Mouse (Mus musculus) forebrain, embryonic 12.5 days (tissue): ENCODE measurements around the gene Zbtb1. TPM values are rescaled to one million over a fixed set of nuclear protein-coding genes. Genes with fewer than 3 reads are reported as not detected.

Source experiments
- ATAC-seq: fragments of 200-750 bp; cut with Nextera tagmentation; 2 replicates; pipeline ENCODE4 v1.8.0; 2017; ENCODE audit warnings: moderate TSS enrichment; ENCODE audit not compliant: low FRiP score
- H3K27ac ChIP-seq: fragments of 300-500 bp; sonication (generic); 2 replicates; pipeline ENCODE4 v1.5.1; 2016; ENCODE audit warnings: mild to moderate bottlenecking
- H3K27me3 ChIP-seq: fragments of 300-500 bp; sonication (generic); 2 replicates; pipeline ENCODE4 v1.6.1; 2016; ENCODE audit warnings: mild to moderate bottlenecking
- H3K36me3 ChIP-seq: fragments of 300-500 bp; sonication (generic); replicated peaks from 2 replicates; pipeline ENCODE4 v1.6.1; 2016; ENCODE audit warnings: mild to moderate bottlenecking
- H3K4me1 ChIP-seq: fragments of 300-500 bp; sonication (generic); 2 replicates; pipeline ENCODE4 v1.6.1; 2016
- H3K4me2 ChIP-seq: fragments of 300-500 bp; sonication (generic); 2 replicates; pipeline ENCODE4 v1.6.1; 2016; ENCODE audit warnings: mild to moderate bottlenecking, moderate library complexity
- H3K4me3 ChIP-seq: fragments of 300-500 bp; sonication (generic); replicated peaks from 2 replicates; pipeline ENCODE4 v1.5.1; 2016; ENCODE audit warnings: mild to moderate bottlenecking
- H3K9ac ChIP-seq: fragments of 300-500 bp; sonication (generic); 2 replicates; pipeline ENCODE4 v1.6.1; 2016; ENCODE audit warnings: mild to moderate bottlenecking
- H3K9me3 ChIP-seq: fragments of 300-500 bp; sonication (generic); 2 replicates; pipeline ENCODE4 v1.6.1; 2016
- WGBS: fragments of 180-500 bp; shearing (Covaris S2); methylation state at CpG from one replicate; pipeline ENCODE4 v1.1.7; 2016; 5-methylcytosine and 5-hydroxymethylcytosine counted together
- polyA plus RNA-seq: library from polyadenylated mRNA; unstranded; fragments of >200 nt; fragmentation: Nextera tagmentation; extraction: Ambion mirVana; gene quantifications from 2 replicates; pipeline ENCODE4 v1.2.1, GENCODE M21; 2016

Gene Zbtb1
- 8.2 and 8.5 TPM in 2 replicates for polyA plus RNA-seq

DNA sequence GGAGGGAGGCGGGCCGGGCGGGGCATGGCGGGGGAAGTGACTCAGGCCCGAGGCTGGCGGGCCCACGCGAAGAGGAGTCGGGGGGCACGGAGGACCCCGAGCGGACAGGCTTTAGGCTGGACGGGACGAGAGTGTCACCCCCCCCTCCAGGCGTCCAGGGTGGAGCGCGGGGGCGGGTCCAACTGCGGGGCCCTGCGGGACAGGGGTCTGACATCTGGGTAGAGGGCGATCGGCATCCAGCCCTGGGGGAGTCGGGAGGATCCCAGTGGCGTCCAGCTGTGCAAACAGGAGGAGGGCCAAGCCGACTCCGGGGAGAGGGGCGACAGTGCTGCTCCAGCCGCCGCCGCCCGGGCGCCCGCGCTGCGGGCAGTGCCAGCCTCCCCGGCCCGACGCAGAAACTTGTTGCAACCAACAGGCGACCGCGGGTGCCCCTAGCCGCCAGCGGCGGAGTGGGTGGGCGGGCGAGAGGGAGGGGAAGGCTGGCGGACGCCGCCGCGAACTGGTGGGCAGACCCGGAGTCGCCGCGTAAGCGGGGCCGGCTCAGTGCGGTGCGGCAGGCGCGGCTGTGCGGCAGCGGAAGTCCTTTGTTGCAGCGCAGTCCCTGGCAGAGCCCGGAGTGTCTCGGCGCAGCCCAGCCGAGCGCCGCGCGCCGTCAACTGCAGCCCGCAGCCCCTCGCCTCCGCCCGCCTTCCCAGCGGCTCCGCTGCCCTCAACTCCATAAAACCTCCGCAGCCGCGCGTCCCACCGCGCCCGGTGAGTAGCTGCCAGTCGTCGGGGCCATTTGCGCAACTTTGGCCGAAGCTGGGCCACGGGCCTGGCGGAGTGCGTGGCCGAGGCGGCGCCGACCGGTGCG lies at the start of gene Zbtb1:
TSS of gene Zbtb1 (plus strand) at position 289 of the 853 bp plus-strand sequence.
- no peaks in the 10 kb centered on the region for H3K36me3 ChIP-seq
- H3K4me2 ChIP-seq = peak within 1 kb of the TSS; percentile 84
- H3K9me3 ChIP-seq = no peaks in the 10 kb centered on the region
- peak within 1 kb of the TSS; percentile 96 for H3K9ac ChIP-seq
- no peaks in the 10 kb centered on the region for H3K27me3 ChIP-seq
- H3K4me1 ChIP-seq = peaks cover 38% of the 10 kb centered on the region
- peak within 1 kb of the TSS; percentile 99 for H3K27ac ChIP-seq
- under 1% methylated on average over 82 of the region's 99 CpGs for WGBS
- peak; percentile 73 for ATAC-seq
- H3K4me3 ChIP-seq = peak within 1 kb of the TSS; percentile 72

DNA sequence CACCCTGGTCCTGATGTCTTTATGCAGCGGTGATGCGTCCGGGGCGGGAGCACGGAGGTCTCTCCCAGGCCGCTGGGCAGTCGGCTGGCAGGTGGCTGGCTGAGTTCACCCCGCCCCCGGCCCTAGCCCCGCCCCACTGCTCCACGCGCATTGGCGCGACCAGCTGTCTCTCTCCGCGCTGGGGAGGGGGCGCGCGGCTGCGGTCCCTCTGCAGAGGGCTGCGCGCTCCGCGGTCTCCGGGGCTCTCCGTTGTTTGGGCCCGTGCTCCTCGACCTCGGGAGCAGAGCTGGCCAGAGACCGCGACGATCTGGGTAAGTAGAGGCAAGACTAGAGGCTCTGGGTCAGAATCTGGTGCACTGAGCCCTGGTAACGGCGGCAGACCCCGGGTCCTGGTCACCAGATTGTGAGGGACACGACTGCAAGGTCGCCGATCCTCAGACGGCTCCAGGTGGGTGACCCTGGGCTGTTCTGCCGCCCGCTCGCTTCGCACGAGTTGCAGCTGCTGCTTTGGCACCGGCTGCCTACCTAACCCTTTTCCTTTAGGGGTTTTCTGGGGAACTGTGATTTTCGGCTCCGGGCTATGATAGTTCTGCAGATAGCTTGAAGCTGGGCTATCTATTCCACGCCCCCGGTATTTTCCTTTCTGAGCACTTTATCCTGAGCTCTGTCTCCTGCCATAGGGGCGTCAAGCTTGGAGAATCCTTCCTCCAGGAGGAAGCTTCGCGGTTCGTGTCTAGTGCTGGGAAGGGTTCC lies 45.2 kb upstream of the Zbtb1 start, which contains the start of gene Akap5:
TSS of gene Akap5 (plus strand) at position 213 of the 753 bp plus-strand sequence.
- Histone ChIP-seq H3K9me3 (no peaks in the 10 kb centered on the region), H3K4me2 (peak within 1 kb of the TSS; percentile 88), H3K36me3 (peaks cover 15% of the 10 kb centered on the region; the same call in 1 of the 2 replicates), H3K4me1 (0 out of 2 replicates have a peak, but pooled peaks cover 4% of the 10 kb centered on the region), H3K9ac (peak within 1 kb of the TSS; percentile 69), H3K4me3 (peak within 1 kb of the TSS; percentile 62), H3K27ac (no peak within 1 kb of the TSS), H3K27me3 (peaks cover 12% of the 10 kb centered on the region; the same call in 1 of the 2 replicates)
- peak; percentile 99 for ATAC-seq
- 2% methylated on average over 51 of the region's 53 CpGs for WGBS

DNA sequence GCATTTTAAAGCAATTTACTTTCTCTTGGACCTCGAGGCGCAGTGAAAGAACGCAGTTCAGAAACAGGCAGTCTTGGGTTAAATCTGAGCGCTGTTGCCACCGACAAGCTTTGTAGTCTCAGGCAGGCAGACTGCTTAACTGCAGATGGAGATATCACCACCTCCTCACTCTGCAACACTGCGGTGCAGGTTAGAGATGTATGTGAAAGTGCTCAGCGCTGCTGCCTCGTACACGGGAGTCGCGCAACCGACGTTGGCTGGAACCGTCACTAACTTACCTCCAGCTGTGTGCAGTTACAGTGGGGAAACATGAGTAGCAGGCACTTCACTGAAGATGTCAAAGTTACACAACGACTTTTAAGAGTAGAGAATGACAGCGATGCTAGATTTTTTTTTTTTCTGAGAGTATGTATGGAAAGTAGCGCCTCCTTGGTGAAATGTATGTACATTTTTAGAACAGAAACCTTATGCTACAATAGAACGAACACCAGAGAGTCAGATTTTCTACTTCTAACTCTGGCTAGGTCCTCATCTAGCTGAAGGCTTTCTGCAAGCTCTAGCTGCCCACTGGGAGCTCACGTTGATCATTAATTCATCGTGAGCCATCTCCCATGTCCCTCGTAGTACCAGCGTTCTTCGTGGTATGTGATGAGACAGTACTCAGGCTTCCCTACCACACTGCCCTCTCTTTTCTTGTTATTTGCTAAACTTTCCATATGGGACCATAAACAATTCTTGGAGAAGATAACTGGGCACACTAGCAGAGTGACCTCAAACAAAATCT lies 43.4 kb upstream of the Zbtb1 start:
- no peak overlapping the region for H3K27ac ChIP-seq
- no peak for ATAC-seq

DNA sequence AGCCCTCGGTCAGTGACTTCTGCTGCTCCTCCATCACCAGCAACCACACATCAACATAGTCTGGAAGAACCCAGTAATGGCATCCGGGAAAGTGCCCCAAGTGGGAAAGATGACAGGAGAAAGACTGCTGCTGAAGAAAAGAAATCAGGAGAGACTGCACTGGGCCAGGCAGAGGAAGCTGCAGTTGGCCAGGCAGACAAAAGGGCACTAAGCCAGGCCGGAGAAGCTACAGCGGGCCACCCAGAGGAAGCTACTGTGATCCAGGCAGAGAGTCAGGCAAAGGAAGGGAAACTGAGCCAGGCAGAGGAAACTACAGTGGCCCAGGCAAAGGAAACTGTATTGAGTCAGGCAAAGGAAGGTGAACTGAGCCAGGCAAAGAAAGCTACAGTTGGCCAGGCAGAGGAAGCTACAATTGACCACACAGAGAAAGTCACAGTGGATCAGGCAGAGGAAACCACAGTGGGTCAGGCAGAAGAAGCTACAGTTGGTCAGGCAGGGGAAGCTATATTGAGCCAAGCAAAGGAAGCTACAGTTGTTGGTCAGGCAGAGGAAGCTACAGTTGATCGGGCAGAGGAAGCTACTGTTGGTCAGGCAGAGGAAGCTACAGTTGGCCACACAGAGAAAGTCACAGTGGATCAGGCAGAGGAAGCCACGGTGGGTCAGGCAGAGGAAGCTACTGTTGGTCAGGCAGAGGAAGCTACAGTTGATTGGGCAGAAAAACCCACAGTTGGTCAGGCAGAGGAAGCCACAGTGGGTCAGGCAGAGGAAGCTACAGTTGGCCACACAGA lies 41.3 kb upstream of the Zbtb1 start:
- 0 out of 2 replicates have a peak, but pooled peaks cover 4% of the 10 kb centered on the region for H3K4me1 ChIP-seq
- no peaks in the 10 kb centered on the region for H3K36me3 ChIP-seq
- no peak overlapping the region for H3K4me2 ChIP-seq
- no peaks in the 10 kb centered on the region for H3K9me3 ChIP-seq
- peaks cover 12% of the 10 kb centered on the region; the same call in 1 of the 2 replicates for H3K27me3 ChIP-seq
- no peak for ATAC-seq
- 93% methylated on average over 6 of the region's 6 CpGs for WGBS
- no peak overlapping the region for H3K27ac ChIP-seq
- H3K4me3 ChIP-seq = no peak overlapping the region
- no peak overlapping the region for H3K9ac ChIP-seq

More for the DNA sequence above, 43.4 kb upstream of the Zbtb1 start:
- Histone ChIP-seq H3K9ac (no peak overlapping the region), H3K9me3 (no peaks in the 10 kb centered on the region), H3K27me3 (peaks cover 12% of the 10 kb centered on the region; the same call in 1 of the 2 replicates), H3K4me1 (0 out of 2 replicates have a peak, but pooled peaks cover 4% of the 10 kb centered on the region), H3K36me3 (0 out of 2 replicates have a peak, but pooled peaks cover under 1% of the 10 kb centered on the region), H3K4me2 (no peak overlapping the region), H3K4me3 (no peak overlapping the region)
- 93% methylated on average over 23 of the region's 23 CpGs for WGBS

DNA sequence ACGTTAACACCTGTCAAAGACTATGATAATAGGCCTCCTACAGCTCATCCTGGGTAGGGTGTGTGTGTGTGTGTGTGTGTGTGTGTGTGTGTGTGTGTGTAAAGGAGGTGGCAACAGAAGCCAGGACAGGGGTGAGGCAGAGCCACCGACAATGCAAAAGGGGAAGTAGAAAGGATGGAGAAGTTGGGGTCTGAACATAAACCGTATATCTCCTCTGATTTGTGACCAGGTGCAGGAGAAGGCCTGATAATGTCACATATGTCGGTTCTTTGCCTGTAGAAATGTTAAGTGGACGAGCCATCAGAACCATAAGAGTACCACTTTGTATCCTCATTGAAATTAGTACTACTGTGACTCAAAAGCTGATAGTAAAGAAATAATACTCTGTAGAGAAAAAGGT lies 36.4 kb upstream of the Zbtb1 start:
- Histone ChIP-seq H3K27ac (no peak overlapping the region), H3K4me2 (no peak overlapping the region), H3K36me3 (no peaks in the 10 kb centered on the region), H3K9ac (no peak overlapping the region), H3K27me3 (no peaks in the 10 kb centered on the region), H3K9me3 (no peaks in the 10 kb centered on the region), H3K4me3 (no peak overlapping the region), H3K4me1 (no peaks in the 10 kb centered on the region)
- ATAC-seq = no peak
- WGBS = 90% methylated on average over 5 of the region's 5 CpGs

DNA sequence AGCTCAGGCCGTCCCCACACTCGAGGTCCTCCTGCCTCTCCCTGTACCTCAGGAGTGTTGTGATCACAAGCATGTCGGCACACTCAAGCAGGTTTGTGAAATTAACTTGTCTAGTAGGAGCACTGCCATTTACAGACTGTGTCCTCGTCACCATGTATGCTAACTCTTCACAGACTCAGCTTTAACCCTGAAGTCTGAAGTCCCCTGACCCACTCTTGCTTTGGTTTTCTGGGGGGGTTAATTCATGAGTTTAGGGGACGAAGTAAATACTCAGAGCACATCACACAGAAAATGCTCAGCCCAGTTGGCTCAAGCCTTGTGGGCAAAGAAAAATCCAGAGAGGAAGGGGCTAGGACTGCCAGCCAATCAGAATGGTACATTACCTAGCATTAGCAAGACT lies 34.4 kb upstream of the Zbtb1 start:
- 91% methylated on average over 5 of the region's 5 CpGs for WGBS

DNA sequence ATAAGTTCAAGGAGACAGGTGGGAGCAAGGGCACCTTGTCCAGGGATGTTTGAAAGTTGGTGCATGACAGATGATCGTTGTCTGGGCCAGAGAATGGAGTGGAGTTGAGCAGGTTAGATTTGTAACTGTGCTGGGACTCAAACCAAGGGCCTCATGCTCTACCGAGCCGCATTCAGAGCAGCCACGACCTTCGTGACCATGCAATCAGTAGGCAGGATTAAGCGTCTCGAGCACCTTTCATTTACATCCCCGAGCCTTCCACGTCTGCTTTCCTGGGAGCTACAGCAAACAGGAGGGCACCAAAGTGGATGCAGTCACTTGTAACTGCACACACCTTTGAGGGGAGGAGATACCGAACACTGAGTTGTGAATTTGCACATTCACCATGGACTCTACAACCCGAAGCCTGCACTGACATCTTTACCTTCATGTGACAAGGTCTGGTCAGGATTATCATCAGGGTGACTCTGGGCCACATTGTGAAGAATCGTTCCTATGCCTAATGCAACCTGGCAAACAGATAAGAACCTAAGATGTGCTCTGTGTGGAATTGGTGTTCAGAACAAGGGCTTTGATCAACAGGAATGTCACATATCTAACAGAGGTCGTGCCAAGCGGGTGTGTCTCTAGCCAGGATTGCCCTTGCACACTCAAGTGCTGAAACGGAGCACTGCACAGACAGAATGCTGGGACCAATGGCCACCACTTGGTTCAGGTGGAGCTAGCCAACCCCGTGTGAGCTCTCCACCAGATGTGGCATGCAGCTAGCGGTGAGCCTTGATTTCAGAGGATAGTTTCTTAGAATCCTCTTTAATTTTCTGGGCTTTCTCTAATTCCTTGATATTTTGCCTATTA lies 33.7 kb upstream of the Zbtb1 start:
- WGBS = 82% methylated on average over 17 of the region's 17 CpGs
- no peak for ATAC-seq
- H3K9ac ChIP-seq = no peak overlapping the region
- H3K27ac ChIP-seq = no peak overlapping the region
- H3K4me2 ChIP-seq = no peak overlapping the region
- no peaks in the 10 kb centered on the region for H3K4me1 ChIP-seq
- H3K9me3 ChIP-seq = no peaks in the 10 kb centered on the region
- no peaks in the 10 kb centered on the region for H3K36me3 ChIP-seq
- no peaks in the 10 kb centered on the region for H3K27me3 ChIP-seq
- no peak overlapping the region for H3K4me3 ChIP-seq

More for the DNA sequence above, 34.4 kb upstream of the Zbtb1 start:
- no peaks in the 10 kb centered on the region for H3K27me3 ChIP-seq
- no peak overlapping the region for H3K4me3 ChIP-seq
- H3K4me1 ChIP-seq = no peaks in the 10 kb centered on the region
- no peak overlapping the region for H3K9ac ChIP-seq
- no peak overlapping the region for H3K4me2 ChIP-seq
- H3K9me3 ChIP-seq = no peaks in the 10 kb centered on the region
- H3K27ac ChIP-seq = no peak overlapping the region
- ATAC-seq = no peak
- no peaks in the 10 kb centered on the region for H3K36me3 ChIP-seq

DNA sequence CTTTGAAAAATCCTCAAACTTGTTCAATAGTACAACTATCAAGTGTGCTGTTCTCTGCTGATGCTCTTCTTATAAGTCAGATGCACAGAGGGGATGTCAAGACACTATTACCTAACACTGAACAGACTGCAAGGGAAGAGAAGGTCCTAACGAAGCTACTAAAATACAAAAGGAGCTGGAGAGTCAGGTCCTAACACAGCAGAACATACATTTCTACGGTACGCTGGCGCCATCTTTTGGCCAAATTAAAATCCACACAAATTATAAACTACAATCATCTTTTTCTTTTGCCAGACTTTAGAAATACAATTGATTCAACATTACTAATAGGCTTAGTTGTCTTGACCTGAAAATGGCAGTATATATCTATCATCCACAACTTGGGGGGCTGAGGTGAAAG lies 29.0 kb upstream of the Zbtb1 start:
- Histone ChIP-seq H3K27me3 (no peaks in the 10 kb centered on the region), H3K4me1 (no peaks in the 10 kb centered on the region), H3K27ac (no peak overlapping the region), H3K36me3 (peaks cover 12% of the 10 kb centered on the region), H3K4me3 (no peak overlapping the region), H3K9me3 (no peaks in the 10 kb centered on the region), H3K4me2 (no peak overlapping the region), H3K9ac (no peak overlapping the region)
- no peak for ATAC-seq
- WGBS = 6% methylated on average over 4 of the region's 4 CpGs

DNA sequence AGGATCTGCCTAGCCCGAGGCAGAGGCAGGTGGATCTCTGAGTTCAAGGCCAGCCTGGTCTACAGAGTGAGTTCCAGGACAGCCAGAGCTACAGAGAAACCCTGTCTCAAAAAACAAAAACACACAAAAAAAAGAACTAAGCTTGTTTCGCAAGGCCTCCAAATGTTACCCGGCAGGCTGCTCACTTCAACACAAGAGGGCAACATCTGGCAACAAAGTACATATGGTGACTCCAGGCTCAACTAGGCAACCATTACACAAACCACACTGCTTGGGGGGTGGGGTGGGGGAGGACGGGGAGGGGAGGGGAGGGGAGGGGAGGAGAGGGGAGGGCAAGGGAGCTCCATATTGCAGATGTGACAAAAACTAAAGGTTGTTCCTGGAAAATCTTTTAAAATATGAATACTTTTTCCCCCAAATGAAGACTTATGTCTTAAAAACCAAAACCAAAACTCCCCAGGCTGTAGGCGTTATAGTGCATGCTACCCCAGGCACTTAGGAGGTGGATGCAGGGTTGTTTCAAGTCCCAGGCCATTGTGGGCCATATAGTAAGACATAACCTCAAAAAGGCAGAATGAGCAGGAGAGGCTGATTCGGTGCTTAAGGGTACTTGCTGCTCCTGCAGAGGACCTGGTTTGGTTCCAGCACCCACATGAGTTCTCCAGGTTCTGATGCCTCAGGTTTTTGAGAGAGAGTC lies 24.2 kb upstream of the Zbtb1 start:
- Histone ChIP-seq H3K9ac (no peak overlapping the region), H3K36me3 (peaks cover 37% of the 10 kb centered on the region), H3K27ac (no peak overlapping the region), H3K27me3 (no peaks in the 10 kb centered on the region), H3K4me3 (no peak overlapping the region), H3K4me1 (no peaks in the 10 kb centered on the region), H3K9me3 (no peaks in the 10 kb centered on the region), H3K4me2 (no peak overlapping the region)
- 93% methylated on average over 5 of the region's 6 CpGs for WGBS
- ATAC-seq = no peak

DNA sequence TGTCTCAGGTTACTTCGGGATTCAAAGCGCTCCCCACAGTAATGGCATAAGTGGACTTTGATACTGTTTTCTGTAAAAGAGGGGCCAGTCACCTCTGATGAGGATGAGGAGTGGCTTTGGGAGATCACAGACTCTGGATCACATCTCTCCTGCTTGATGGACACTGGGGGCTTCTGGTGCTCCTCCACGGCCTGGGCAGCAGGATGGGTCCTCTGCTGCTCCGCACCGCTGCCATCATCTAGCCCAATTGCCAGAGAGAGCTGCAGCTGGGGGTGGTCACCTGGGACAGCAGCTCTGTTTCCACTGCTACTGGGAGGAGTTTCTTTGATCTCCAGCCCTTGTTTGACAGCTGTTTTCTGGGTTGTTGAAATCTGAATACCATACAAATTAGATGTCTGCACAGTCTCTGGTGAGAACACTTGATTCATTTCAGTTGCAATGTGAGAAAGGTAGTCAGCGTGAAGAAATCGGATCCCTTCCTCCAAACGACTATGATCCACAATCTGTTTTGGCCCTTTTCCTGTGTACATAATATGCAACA lies 20.3 kb upstream of the Zbtb1 start:
- H3K4me3 ChIP-seq = no peak overlapping the region
- whole genome bisulfite sequencing = 88% methylated on average over 8 of the region's 8 CpGs
- no peak overlapping the region for H3K9ac ChIP-seq
- peaks cover 34% of the 10 kb centered on the region for H3K36me3 ChIP-seq
- no peaks in the 10 kb centered on the region for H3K27me3 ChIP-seq
- ATAC-seq = no peak
- no peak overlapping the region for H3K4me2 ChIP-seq
- no peaks in the 10 kb centered on the region for H3K4me1 ChIP-seq
- H3K27ac ChIP-seq = no peak overlapping the region
- H3K9me3 ChIP-seq = no peaks in the 10 kb centered on the region
